Mouse (Mus musculus): ENCODE data around the gene Ccdc6. TPM values are rescaled to one million over a fixed set of nuclear protein-coding genes. Genes with fewer than 3 reads are reported as not detected.

The Ccdc6 gene
- polyA plus RNA-seq, 1 experiment from 2014 or later: 14.0 TPM

DNA sequence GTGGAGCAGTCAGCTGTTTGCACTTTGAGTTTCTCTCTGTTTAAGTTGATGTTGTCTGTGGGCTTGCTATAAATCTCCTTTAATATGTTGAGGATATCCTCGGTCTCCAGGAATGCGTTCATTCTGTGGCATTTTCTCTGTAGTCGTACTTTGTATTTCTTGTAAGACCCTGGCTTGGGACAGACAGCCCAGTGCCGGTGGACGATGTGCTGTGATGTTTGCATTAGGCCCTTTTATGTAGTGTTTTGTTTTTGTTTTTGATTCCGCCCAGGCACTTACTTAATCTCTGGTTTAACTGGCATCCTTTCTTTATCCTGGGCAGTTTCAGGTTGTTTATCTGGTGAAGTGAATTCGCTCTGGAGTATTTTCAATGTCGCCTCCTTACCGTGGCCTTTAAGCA lies 22.5 kb downstream of the Ccdc6 start:
- Histone ChIP-seq H3K4me2 (ENCODE audit: low read depth, low read length) (peak overlapping the region; percentile 63), H3K27me3 (ENCODE audit: control insufficient read depth, insufficient read depth, low read length) (no peaks in the 10 kb centered on the region), H3K9ac (ENCODE audit: low read length) (peak overlapping the region; percentile 65), H3K36me3 (ENCODE audit: control insufficient read depth, insufficient read depth) (no peaks in the 10 kb centered on the region; the same call in 1 of the 2 replicates), H3K4me1 (ENCODE audit: control insufficient read depth, insufficient read depth, low read length) (peaks cover 48% of the 10 kb centered on the region), H3K27ac (ENCODE audit: low read length) (peak overlapping the region; percentile 95), H3K9me3 (replicated peaks; ENCODE audit: control insufficient read depth, low read length) (no peaks in the 10 kb centered on the region), H3K4me3 (ENCODE audit: low read length) (peak overlapping the region; percentile 25; the same call in 1 of the 2 replicates)
- WGBS: 12% methylated on average over 9 of the region's 9 CpGs
- no peak for ATAC-seq (replicated peaks; ENCODE audit: extremely low read depth, insufficient read depth, low FRiP score)

- peak; percentile 87 for ATAC-seq (replicated peaks; ENCODE audit: extremely low read depth, insufficient read depth, low FRiP score)
- Histone ChIP-seq H3K9ac (ENCODE audit: low read length) (peak overlapping the region; percentile 65), H3K9me3 (replicated peaks; ENCODE audit: control insufficient read depth, low read length) (no peaks in the 10 kb centered on the region), H3K36me3 (ENCODE audit: control insufficient read depth, insufficient read depth) (no peaks in the 10 kb centered on the region; the same call in 1 of the 2 replicates), H3K4me1 (ENCODE audit: control insufficient read depth, insufficient read depth, low read length) (peaks cover 49% of the 10 kb centered on the region), H3K4me2 (ENCODE audit: low read depth, low read length) (peak overlapping the region; percentile 63), H3K4me3 (ENCODE audit: low read length) (peak overlapping the region; percentile 25; the same call in 1 of the 2 replicates), H3K27ac (ENCODE audit: low read length) (peak overlapping the region; percentile 95), H3K27me3 (ENCODE audit: control insufficient read depth, insufficient read depth, low read length) (no peaks in the 10 kb centered on the region)
- 19% methylated on average over 9 of the region's 9 CpGs for WGBS
Measured at GRCm38 (mm10) chr10:70119851-70120370, 23.0 kb downstream of the Ccdc6 start.

DNA sequence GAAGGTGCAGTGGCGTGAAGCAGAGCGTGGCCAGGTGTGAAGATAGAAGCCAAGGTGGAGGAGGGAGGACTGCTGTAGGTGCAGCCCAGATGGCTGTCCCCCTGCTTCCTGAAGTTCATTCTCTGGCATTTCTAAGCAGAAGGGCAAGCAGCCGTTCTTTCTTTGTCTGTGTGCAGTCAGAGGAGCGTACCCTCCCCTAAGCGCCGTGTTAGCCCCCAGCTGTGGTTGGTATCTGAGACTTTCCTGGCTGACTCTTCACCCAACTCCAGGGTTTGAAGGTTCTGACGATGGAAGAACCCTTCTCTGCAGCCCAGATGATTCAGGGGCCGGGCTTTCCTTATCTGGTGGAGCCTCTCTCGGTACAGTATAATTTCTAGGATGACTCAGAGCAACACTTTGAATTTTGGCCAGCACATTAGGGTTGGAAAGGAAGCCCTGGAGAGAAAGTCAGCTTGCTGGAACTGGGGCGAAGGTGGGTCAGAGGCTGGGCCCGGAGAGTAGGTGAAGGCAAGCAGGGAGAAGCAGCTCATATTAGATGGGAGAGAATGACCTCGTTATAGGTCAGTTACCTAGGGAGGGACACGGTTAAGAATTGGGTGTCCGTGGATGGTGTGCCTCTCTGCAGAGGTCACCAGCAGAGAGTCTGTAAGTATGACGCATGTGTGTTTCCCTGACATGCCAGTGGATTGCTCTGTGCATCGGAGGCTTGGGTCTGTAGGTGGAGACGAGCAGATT lies 23.9 kb downstream of the Ccdc6 start:
- peak; percentile 46 for ATAC-seq (replicated peaks; ENCODE audit: extremely low read depth, insufficient read depth, low FRiP score)
- Histone ChIP-seq H3K4me1 (ENCODE audit: control insufficient read depth, insufficient read depth, low read length) (peaks cover 54% of the 10 kb centered on the region), H3K4me2 (ENCODE audit: low read depth, low read length) (peak overlapping the region; percentile 63), H3K9me3 (replicated peaks; ENCODE audit: control insufficient read depth, low read length) (no peaks in the 10 kb centered on the region), H3K9ac (ENCODE audit: low read length) (peak overlapping the region; percentile 65), H3K4me3 (ENCODE audit: low read length) (peak overlapping the region; percentile 16; the same call in 1 of the 2 replicates), H3K27ac (ENCODE audit: low read length) (peak overlapping the region; percentile 95), H3K27me3 (ENCODE audit: control insufficient read depth, insufficient read depth, low read length) (no peaks in the 10 kb centered on the region), H3K36me3 (ENCODE audit: control insufficient read depth, insufficient read depth) (no peaks in the 10 kb centered on the region; the same call in 1 of the 2 replicates)
- WGBS: 26% methylated on average over 17 of the region's 17 CpGs

- H3K4me1 ChIP-seq (ENCODE audit: control insufficient read depth, insufficient read depth, low read length): peaks cover 57% of the 10 kb centered on the region
- no peaks in the 10 kb centered on the region for H3K27me3 ChIP-seq (ENCODE audit: control insufficient read depth, insufficient read depth, low read length)
- H3K9ac ChIP-seq (ENCODE audit: low read length): peak overlapping the region; percentile 65
- H3K36me3 ChIP-seq (ENCODE audit: control insufficient read depth, insufficient read depth): no peaks in the 10 kb centered on the region; the same call in 1 of the 2 replicates
- peak overlapping the region; percentile 63 for H3K4me2 ChIP-seq (ENCODE audit: low read depth, low read length)
- no peaks in the 10 kb centered on the region for H3K9me3 ChIP-seq (replicated peaks; ENCODE audit: control insufficient read depth, low read length)
- peak overlapping the region; percentile 95 for H3K27ac ChIP-seq (ENCODE audit: low read length)
- no peak for ATAC-seq (replicated peaks; ENCODE audit: extremely low read depth, insufficient read depth, low FRiP score)
- no peak overlapping the region for H3K4me3 ChIP-seq (ENCODE audit: low read length)
- 38% methylated on average over 8 of the region's 8 CpGs for WGBS
Measured at GRCm38 (mm10) chr10:70121406-70121695, 24.4 kb downstream of the Ccdc6 start.

DNA sequence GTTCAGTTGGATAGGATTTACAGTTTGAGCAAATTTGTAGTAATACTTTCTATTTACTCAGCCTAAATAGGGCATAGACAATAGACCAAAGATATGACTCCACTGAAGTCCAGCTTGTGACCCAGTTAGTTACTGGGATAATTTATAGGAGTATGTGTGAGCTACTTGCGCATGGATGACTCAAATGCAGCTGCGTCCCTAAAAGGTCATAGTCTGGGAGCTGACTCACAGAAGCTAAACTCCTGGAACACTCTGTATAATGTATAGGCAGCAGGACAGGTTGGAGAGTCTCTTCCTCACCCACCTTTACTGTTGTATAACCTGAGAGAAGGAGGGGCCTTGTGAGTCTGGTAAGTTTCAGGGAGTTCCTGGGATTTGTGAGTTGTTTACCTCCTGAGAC lies 26.5 kb downstream of the Ccdc6 start:
- ATAC-seq (replicated peaks; ENCODE audit: extremely low read depth, insufficient read depth, low FRiP score): no peak
- no peak overlapping the region for H3K4me2 ChIP-seq (ENCODE audit: low read depth, low read length)
- peaks cover 57% of the 10 kb centered on the region for H3K4me1 ChIP-seq (ENCODE audit: control insufficient read depth, insufficient read depth, low read length)
- H3K36me3 ChIP-seq (ENCODE audit: control insufficient read depth, insufficient read depth): no peaks in the 10 kb centered on the region; the same call in 1 of the 2 replicates
- no peaks in the 10 kb centered on the region for H3K27me3 ChIP-seq (ENCODE audit: control insufficient read depth, insufficient read depth, low read length)
- WGBS: 96% methylated on average over 2 of the region's 2 CpGs
- no peak overlapping the region for H3K4me3 ChIP-seq (ENCODE audit: low read length)
- no peaks in the 10 kb centered on the region for H3K9me3 ChIP-seq (replicated peaks; ENCODE audit: control insufficient read depth, low read length)
- H3K27ac ChIP-seq (ENCODE audit: low read length): no peak overlapping the region
- H3K9ac ChIP-seq (ENCODE audit: low read length): no peak overlapping the region

GRCm38 (mm10) chr10:70125491-70125890 lies 28.6 kb downstream of the Ccdc6 start:
- ATAC-seq (replicated peaks; ENCODE audit: extremely low read depth, insufficient read depth, low FRiP score): no peak

GRCm38 (mm10) chr10:70127273-70127672 lies 30.4 kb downstream of the Ccdc6 start:
- no peak overlapping the region for H3K4me3 ChIP-seq (ENCODE audit: low read length)
- no peak for ATAC-seq (replicated peaks; ENCODE audit: extremely low read depth, insufficient read depth, low FRiP score)
- H3K9ac ChIP-seq (ENCODE audit: low read length): no peak overlapping the region
- no peaks in the 10 kb centered on the region; the same call in 1 of the 2 replicates for H3K36me3 ChIP-seq (ENCODE audit: control insufficient read depth, insufficient read depth)
- no peaks in the 10 kb centered on the region for H3K27me3 ChIP-seq (ENCODE audit: control insufficient read depth, insufficient read depth, low read length)
- H3K4me2 ChIP-seq (ENCODE audit: low read depth, low read length): no peak overlapping the region
- 57% methylated on average over 8 of the region's 8 CpGs for WGBS
- H3K9me3 ChIP-seq (replicated peaks; ENCODE audit: control insufficient read depth, low read length): no peaks in the 10 kb centered on the region
- H3K4me1 ChIP-seq (ENCODE audit: control insufficient read depth, insufficient read depth, low read length): peaks cover 40% of the 10 kb centered on the region
- no peak overlapping the region for H3K27ac ChIP-seq (ENCODE audit: low read length)

More at GRCm38 (mm10) chr10:70125491-70125890, 28.6 kb downstream of the Ccdc6 start:
- Histone ChIP-seq H3K4me1 (ENCODE audit: control insufficient read depth, insufficient read depth, low read length) (peaks cover 40% of the 10 kb centered on the region), H3K27me3 (ENCODE audit: control insufficient read depth, insufficient read depth, low read length) (no peaks in the 10 kb centered on the region), H3K9me3 (replicated peaks; ENCODE audit: control insufficient read depth, low read length) (no peaks in the 10 kb centered on the region), H3K4me3 (ENCODE audit: low read length) (no peak overlapping the region), H3K36me3 (ENCODE audit: control insufficient read depth, insufficient read depth) (no peaks in the 10 kb centered on the region; the same call in 1 of the 2 replicates), H3K27ac (ENCODE audit: low read length) (no peak overlapping the region), H3K4me2 (ENCODE audit: low read depth, low read length) (no peak overlapping the region), H3K9ac (ENCODE audit: low read length) (no peak overlapping the region)
- 62% methylated on average over 7 of the region's 7 CpGs for WGBS

DNA sequence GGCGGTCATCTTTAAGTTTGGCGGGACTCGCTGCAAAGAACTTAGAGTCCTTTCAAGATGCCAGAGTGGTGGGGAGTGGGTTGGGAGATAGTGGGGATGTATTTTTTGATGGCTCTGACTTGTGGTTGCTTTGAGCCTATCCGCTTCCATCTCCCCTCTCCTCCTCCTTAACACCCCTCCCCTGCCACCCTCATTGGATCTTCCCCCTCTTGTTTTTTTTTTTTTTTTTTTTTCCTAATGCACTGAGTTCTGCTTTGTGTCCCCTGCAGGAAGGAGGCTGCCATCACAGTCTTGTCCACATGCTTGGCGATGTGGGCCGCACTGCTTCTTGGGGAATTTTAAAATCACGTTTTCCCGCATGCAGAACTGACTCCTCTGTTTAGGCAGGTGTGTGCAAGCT lies 31.5 kb downstream of the Ccdc6 start:
- Histone ChIP-seq H3K4me2 (ENCODE audit: low read depth, low read length) (no peak overlapping the region), H3K36me3 (ENCODE audit: control insufficient read depth, insufficient read depth) (no peaks in the 10 kb centered on the region), H3K4me1 (ENCODE audit: control insufficient read depth, insufficient read depth, low read length) (peaks cover 48% of the 10 kb centered on the region), H3K27ac (ENCODE audit: low read length) (no peak overlapping the region), H3K9me3 (replicated peaks; ENCODE audit: control insufficient read depth, low read length) (no peaks in the 10 kb centered on the region), H3K9ac (ENCODE audit: low read length) (no peak overlapping the region), H3K27me3 (ENCODE audit: control insufficient read depth, insufficient read depth, low read length) (no peaks in the 10 kb centered on the region), H3K4me3 (ENCODE audit: low read length) (no peak overlapping the region)
- ATAC-seq (replicated peaks; ENCODE audit: extremely low read depth, insufficient read depth, low FRiP score): no peak
- 78% methylated on average over 8 of the region's 8 CpGs for WGBS

DNA sequence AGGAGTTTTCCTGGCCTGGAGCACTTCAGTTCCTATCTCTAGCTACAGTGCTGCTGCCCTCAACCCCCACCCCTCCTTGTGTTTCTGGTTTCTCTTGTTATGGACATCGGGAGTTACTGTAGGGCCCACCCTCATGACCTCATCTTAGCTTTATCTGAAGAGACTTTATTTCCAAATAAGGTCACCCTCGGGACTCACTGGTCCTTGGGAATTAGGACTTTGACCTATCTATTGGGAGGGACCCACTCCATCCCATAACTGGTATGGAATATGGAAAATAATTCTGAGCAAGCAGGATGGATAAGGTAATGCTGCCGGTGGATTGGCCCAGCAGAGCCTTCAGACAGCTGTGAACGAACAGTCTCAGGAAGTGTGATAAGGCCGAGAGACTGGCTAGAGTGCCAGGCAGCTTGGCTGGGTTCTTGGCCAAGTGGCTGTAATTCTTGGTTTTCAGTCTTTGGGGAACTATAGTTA lies 35.2 kb downstream of the Ccdc6 start:
- peak overlapping the region; percentile 37 for H3K4me2 ChIP-seq (ENCODE audit: low read depth, low read length)
- no peak overlapping the region for H3K4me3 ChIP-seq (ENCODE audit: low read length)
- H3K27me3 ChIP-seq (ENCODE audit: control insufficient read depth, insufficient read depth, low read length): no peaks in the 10 kb centered on the region
- peak overlapping the region; percentile 81 for H3K27ac ChIP-seq (ENCODE audit: low read length)
- WGBS: 9% methylated on average over 5 of the region's 5 CpGs
- H3K9me3 ChIP-seq (replicated peaks; ENCODE audit: control insufficient read depth, low read length): no peaks in the 10 kb centered on the region
- peak overlapping the region; percentile 47 for H3K9ac ChIP-seq (ENCODE audit: low read length)
- H3K4me1 ChIP-seq (ENCODE audit: control insufficient read depth, insufficient read depth, low read length): peaks cover 48% of the 10 kb centered on the region
- ATAC-seq (replicated peaks; ENCODE audit: extremely low read depth, insufficient read depth, low FRiP score): peak; percentile 79
- peaks cover 3% of the 10 kb centered on the region; the same call in 1 of the 2 replicates for H3K36me3 ChIP-seq (ENCODE audit: control insufficient read depth, insufficient read depth)
